Mouse (Mus musculus) stomach, postnatal 0 days (tissue): ENCODE results near the gene Add2.

Source experiments
- CTCF ChIP-seq: IDR thresholded peaks from 2 replicates; pipeline ENCODE4 v1.5.1; 2016; ENCODE audit warnings: antibody characterized with exemption, low read depth, mild to moderate bottlenecking, moderate library complexity
- EP300 ChIP-seq: optimal IDR thresholded peaks from 2 replicates; pipeline ENCODE3; 2016; ENCODE audit warnings: antibody characterized with exemption

DNA sequence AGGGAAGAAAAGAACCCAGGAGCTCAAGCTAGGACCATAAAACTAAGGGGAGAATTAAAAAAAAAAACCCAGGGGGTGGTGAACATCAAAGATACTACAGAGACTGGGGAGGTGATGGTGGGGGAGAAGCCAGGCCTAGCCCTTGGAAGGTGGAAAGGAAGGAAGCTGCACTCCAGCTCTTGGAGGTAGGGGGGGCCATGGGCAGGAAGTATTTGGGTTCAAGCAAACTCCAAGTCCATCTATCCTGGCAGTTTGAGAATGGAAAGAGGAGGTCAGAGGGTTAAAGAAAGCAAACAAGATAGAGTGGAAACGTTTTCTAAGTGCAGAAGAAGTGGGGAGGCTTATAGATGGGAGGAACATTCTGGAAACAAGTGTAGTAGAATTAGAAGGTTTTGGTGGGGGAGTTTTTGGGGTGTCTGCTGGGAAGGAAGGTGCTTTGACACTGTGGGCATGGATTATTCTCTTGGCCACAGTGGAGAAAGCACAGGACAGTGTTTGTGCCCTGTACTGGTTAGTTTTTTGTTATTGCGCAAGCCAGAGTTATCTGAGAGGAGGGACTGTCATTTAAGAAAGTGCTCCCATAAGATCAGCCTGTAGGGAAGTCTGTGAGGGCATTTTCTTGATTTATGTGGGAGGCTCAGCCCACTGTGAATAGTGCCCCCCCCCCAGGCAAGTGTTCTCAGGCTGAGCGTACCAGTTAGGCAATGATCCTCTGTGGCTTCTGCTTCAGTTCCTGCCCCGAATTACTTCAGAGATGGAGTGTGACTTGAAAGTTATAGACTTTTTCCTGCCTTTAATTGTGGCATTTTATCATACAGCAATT, 8.9 kb upstream of the Add2 start:
- no peak for TF ChIP-seq EP300
- TF ChIP-seq CTCF, result no peak
